Mouse (Mus musculus) left cerebral cortex, postnatal 10 days (tissue): Measurements from ENCODE around the gene Rab10. TPM values are rescaled to one million over a fixed set of nuclear protein-coding genes. Genes with fewer than 3 reads are reported as not detected.
A peak's percentile ranks its signal among the peaks of the same experiment; 100 is the strongest.

Source experiments
- DNase-seq, 2 experiments: peaks; one replicate each; pipeline ENCODE4 v3.0.0; 2021 to 2022; ENCODE audit warnings: low spot score in 2 of 2, mixed read lengths in 1 of 2; ENCODE audit errors: extremely low spot score in 1 of 2
- intact Hi-C: fragments of 180-260 bp; cut with DNase I; formaldehyde crosslinking; loops from one replicate; pipeline ENCODE4 v1.15.1; 2025
- total RNA-seq, 2 experiments: library from RNA; stranded (reverse); gene quantifications; 2 replicates each; pipeline ENCODE4 v1.2.3; 2021

Rab10 gene
- total RNA-seq, 2 experiments from 2014 or later: 217 to 226 TPM

DNA sequence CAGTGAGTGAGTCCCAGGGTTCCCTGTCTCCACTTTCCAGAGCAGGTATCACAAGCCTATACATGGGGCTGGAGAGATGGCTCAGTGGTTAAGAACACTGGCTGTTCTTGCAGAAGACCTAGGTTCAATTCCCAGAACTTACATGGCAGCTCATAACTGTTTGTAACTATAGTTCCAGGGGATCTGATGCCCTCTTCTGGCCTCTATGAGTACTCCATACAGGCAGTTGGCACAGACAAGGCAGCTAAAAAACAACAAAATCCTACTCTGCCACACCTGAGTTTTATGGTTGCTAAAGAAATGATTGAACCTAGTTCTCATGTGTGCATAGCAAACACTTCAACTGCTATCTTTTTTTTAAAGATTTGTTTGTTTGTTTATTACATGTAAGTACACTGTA is 56.2 kb downstream of the Rab10 start:
- intact Hi-C loops: no loop called here
- no peak for DNase-seq

DNA sequence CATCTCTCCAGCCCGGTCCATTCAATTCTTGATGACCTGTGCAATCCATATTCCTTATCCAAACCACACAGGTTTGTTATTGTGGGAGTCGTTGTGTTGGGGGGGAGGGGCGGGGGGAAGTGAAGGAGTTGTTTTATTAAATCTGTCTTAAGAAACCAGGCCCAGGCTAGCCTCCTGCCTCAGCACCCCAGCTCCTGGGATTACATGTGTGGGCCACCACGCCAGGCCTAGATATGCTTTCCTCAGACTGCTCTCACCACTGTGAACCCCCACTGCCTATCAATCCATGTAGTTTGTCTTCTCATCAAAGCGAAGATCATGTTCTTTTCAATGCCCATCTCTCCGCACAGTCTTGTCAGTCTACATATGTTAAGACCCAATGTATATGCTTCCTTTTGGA is 63.7 kb downstream of the Rab10 start:
- intact Hi-C loops: no loop called here
- DNase-seq: no peak

DNA sequence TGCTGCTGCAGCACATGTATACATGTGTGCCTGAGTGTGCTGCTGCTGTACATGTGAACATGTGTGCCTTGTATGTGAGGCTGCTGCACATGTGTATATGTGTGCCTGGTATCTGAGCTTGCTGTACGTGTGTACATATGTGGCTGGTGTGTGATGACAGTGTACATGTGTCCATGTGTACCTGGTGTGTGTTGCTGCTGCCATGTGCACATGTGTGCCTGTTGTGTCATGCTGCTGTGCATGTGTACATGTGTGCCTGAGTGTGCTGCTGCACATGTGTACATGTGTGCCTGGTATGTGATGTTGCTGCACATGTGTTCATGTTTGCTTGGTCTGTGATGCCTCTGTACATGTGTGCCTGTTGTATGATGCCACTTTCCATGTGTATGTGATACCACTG is 70.2 kb downstream of the Rab10 start:
- intact Hi-C loops: loop anchor here (5.0 kb wide), 2 partner anchors 68 to 123 kb away; partner anchors contain the start of gene Rab10

DNA sequence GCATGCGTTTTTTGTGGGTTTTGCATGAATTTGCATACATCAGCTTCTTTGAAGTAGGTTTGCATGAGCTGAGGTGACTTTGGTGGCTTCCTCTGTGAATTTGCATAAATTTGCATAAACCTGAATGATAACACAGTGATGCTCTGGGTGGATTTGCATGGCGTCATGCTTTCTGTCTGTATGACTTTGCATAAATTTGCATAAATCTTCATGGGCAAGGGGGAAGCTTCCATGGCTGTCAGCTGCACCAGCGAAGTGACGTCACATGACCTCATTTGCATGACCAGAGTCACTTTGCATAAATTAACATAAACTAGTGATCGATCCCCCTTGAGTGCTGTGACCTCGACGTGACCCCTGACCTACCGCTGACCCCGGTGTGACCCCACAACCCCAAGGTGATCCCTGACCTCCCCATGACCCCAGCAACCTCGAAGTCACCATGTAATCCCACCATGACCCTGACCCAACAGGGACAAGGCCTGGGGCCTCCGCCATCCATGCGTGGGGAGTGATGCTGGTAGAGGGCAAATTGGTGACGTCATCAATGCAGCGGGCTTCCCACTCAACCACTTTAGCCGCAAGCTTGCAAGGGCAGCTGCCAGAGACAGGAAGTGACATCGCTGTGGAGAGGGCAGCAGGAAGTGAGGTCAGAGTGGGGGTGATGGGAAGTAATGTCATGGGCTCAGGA is 71.3 kb downstream of the Rab10 start:
- peak in 1 of 2 experiments; percentile 63 for DNase-seq
- intact Hi-C loops: loop anchor here (5.0 kb wide), 2 partner anchors 69 to 124 kb away; partner anchors contain the start of gene Rab10

More for the DNA sequence above, 70.2 kb downstream of the Rab10 start:
- no peak for DNase-seq

DNA sequence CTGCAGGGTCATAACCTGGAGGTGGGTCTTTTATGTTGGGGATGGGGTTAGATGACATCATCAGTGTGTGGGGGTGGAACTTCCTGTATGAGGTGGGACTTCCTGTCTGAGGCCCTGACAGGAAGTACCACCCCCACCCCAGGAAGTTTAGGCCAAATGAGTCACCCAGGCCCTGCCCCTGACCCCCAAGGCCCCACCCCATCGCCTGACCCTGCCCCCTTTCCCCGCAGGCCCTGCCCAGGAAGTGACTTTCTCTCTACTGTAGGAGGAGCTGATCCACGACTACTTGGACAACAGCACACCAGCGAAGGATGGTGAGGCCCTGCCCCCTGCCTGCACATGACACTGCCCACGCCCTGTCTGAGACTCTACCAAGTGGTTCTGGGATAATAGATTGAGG is 72.0 kb downstream of the Rab10 start:
- intact Hi-C loops: loop anchor here (5.0 kb wide), 2 partner anchors 70 to 125 kb away; partner anchors contain the start of gene Rab10
- peak in 1 of 2 experiments; percentile 59 for DNase-seq

DNA sequence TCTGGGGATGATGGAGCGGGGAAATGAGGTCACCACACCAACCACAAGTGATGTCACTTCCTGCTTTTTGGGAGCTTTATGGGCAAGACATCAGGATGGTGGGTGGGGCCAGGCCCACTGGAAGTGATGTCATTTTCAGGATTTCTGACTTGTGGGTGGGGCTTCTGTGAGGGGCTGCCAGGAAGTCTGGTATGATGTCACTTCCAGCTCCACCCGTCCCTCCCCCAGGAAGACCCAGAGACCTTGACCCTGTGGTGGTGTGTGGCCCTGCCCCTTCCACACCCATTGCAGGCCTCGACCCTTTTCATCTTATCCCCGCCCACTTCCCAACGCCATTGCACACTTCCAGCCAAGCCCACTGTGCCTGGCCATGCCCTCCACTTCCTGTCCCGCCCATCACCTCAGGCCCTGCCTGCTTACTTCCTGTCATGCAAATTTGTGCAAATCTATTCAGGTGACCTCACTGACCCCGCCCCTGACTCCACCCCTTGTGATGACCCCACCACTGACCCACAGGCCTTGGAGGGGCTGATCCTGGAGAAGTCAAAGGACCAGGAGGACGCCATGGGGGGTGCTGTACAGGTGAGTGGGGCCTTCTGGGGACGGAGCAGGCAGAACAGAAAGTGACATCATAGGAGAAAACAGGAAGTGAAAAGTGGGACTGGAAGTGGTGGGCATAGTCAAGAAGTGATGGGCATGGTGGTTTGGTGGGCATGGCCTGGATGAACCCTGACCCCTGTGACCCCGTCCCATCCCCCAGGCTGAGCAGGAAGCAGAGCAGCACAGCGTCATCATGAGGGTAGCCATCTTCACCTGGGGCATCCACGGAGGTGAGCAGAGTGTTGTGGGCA is 72.7 kb downstream of the Rab10 start:
- intact Hi-C loops: loop anchor here (5.0 kb wide), 2 partner anchors 70 to 125 kb away; partner anchors contain the start of gene Rab10
- peak in 1 of 2 experiments; percentile 80 for DNase-seq

DNA sequence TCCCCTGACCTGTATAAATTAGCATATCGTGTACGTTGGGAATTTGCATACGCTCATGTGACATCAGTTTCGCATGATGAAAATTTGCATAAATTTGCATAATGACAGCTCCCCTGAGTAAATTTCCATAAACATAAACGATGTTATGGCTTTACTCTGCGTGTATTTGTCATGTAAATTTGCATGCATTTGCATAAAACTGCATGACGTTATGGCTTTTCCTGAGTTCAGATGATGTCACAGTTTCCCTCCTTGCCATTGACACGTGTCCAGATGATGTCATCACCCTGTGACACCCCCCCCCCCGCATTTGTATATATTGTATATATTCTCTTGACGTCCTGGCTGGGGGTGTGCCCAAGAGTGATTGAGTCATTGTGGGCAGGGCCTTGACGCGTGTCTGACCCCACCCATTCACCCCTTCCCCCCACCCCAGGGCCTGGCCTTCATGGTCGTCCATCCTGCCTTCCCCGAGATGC is 73.6 kb downstream of the Rab10 start:
- peak in 1 of 2 experiments; percentile 77 for DNase-seq
- intact Hi-C loops: loop anchor here (5.0 kb wide), 2 partner anchors 71 to 126 kb away; partner anchors contain the start of gene Rab10

DNA sequence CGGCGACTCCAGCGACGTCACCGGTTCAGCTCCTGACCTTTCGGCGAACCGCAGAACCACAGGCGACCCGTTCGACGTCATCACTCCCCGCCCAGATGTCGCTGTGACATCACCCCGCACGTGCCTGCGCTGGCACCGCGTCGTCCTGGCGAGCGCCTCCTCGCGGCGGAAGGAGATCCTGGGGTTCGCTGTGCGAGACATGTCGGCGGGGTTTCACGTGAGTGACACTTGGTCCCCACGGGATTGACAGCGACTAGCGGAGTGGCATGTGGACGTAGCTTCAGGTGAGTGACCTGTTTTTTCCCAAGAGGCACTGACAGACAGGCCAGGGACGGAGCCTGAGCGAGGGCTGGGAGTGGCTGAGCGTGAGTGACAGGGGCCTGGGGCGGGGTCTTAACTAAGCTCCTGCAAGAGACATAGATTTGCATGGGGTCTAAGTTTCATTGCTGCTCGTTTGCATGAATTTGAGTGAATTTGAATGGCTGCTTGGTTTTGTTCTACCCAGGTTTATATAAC is 74.1 kb downstream of the Rab10 start:
- intact Hi-C loops: loop anchor here (5.0 kb wide), 2 partner anchors 72 to 127 kb away; partner anchors contain the start of gene Rab10
- DNase-seq: peak; percentile 94 to 98

DNA sequence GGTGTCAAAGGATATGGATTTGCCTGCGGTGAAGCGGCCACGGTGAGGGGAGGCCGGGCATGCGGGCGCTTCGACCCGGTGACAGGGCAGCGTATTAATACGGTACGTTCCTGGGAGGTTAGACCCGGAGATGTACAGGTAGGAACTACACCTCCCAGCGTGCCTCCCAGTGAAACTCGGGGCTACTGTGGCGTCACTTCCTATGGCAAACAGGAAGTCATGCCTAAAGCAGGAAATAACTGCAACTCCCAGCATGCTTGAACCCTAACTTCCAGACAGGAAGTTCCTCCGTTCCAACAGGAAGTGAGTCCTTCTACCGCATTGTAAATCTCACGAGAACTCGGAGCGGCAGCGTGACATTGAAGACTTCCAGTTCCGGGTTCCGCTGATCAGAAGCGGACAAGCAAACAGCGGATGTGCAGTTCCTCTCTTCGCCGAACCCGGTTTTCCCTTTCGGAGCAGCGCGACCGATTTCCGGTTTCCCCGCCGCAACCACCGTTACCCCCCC is 74.6 kb downstream of the Rab10 start:
- intact Hi-C loops: loop anchor here (5.0 kb wide), 2 partner anchors 72 to 127 kb away; partner anchors contain the start of gene Rab10
- peak; percentile 92 to 97 for DNase-seq

DNA sequence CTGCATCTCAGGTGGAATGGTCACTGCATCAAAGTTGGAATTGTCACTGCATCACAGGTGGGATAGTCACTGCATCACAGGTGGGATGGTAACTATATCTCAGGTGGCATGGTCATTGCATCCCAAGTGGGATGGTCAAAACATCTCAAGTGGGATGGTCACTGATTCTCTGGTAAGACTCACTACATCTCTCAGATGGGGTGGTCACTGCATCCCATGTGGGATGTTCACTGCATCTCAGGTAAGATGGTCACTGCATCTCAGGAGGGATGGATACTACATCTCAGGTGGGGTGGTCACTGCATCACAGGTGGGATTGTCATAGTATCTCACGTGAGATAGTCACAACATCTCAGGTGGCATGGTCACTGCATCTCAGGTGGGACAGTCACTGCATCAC is 75.7 kb downstream of the Rab10 start:
- intact Hi-C loops: no loop called here
- no peak for DNase-seq

DNA sequence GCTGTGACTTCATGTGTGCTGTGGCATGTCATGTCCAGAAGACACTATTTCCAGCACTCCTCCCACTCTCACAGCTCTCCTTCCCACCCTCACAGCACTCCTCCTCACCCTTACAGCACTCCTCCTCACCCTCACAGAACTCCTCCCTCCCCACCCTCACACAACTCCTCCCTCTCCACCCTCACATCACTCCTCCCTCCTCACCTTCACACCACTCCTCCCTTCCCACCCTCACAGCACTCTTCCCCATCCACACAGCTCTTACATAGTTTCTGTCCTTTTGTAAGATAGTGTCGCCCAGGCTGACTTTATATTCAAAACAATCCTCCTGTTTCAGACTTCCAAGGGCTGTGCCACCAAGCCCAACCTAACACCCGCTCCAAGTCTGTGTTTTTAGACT is 86.4 kb downstream of the Rab10 start:
- intact Hi-C loops: no loop called here
- no peak for DNase-seq

DNA sequence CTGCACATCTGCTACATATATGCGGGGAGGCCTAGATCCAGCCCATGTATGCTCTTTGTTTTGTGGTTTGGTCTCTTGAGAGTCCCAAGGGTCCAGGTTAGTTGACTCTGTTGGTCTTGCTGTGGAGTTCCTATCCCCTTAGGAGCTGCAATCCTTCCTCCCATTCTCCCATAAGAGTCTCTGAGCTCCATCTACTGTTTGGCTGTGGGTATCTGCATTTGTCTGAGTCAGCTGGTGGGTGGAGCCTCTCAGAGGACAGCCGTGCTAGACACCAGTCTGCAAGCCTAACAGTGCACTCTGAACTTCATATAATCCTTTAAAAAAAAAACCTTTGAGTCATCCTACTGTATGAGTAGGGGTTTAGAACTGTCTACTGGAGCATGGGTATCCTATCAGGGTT is 99.6 kb downstream of the Rab10 start:
- intact Hi-C loops: no loop called here
- DNase-seq: no peak

DNA sequence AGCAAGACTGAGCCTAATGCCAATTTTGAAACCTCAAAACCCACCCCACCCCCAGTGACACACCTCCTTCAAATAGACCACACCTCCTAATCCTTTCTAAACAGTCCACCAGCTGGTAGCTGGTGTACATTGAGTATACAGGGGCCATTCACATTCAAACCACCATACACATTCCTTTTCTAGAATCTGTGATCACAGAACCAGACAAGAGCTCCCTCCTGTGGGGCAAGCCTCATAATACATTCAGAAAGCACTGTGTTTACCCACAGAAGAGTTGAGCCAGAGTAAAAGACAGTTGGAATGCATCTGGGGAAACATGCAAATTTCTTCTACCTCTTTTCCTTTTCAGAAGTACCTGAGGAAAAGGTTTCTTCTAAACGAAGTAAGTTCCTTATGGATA is 100.6 kb downstream of the Rab10 start:
- intact Hi-C loops: loop anchor here (10.0 kb wide), 1 partner anchor 114 kb away; no protein-coding TSS in a partner anchor
- DNase-seq: no peak

Other genes with a start within 250 kb of the Rab10 start
- gene Kif3c, start 55.2 kb upstream of the Rab10 start, total RNA-seq: 100 to 1,000 TPM; 211 to 214 TPM
- 10 to 100 TPM; 24.5 to 26.2 TPM for gene Asxl2, start 116.9 kb upstream of the Rab10 start, total RNA-seq